Mouse (Mus musculus): ENCODE results near the gene Popdc3. TPM values are rescaled to one million over a fixed set of nuclear protein-coding genes. Genes with fewer than 3 reads are reported as not detected.

Popdc3 gene
- polyA plus RNA-seq, 1 experiment from 2014 or later = 0.44 TPM

GRCm38 (mm10) chr10:45318922-45319321, 141.0 kb downstream of the Popdc3 start:
- ATAC-seq (no peak), DNase-seq (ENCODE audit: low spot score) (no peak)
- H3K4me3 ChIP-seq (ENCODE audit: low read depth, low read length) = no peak overlapping the region
- H3K9me3 ChIP-seq (replicated peaks; ENCODE audit: control insufficient read depth, low read length) = 0 out of 2 replicates have a peak, but pooled peaks cover 3% of the 10 kb centered on the region
- H3K27me3 ChIP-seq (replicated peaks; ENCODE audit: control insufficient read depth, insufficient read depth, low read length) = no peaks in the 10 kb centered on the region
- H3K9ac ChIP-seq (ENCODE audit: low read length) = no peak overlapping the region
- 83% methylated on average over 5 of the region's 5 CpGs for WGBS
- no peak overlapping the region for H3K4me2 ChIP-seq (ENCODE audit: low read length)
- no peaks in the 10 kb centered on the region for H3K4me1 ChIP-seq (ENCODE audit: control insufficient read depth, insufficient read depth, low read length)
- H3K27ac ChIP-seq (ENCODE audit: low read depth, low read length) = no peak overlapping the region
- no peaks in the 10 kb centered on the region for H3K36me3 ChIP-seq (ENCODE audit: control insufficient read depth, insufficient read depth, low read length)

GRCm38 (mm10) chr10:45320296-45320695, 142.4 kb downstream of the Popdc3 start:
- no peak for DNase-seq (ENCODE audit: low spot score)
- H3K36me3 ChIP-seq (ENCODE audit: control insufficient read depth, insufficient read depth, low read length) = no peaks in the 10 kb centered on the region
- H3K4me1 ChIP-seq (ENCODE audit: control insufficient read depth, insufficient read depth, low read length) = no peaks in the 10 kb centered on the region
- 0 out of 2 replicates have a peak, but pooled peaks cover 3% of the 10 kb centered on the region for H3K9me3 ChIP-seq (replicated peaks; ENCODE audit: control insufficient read depth, low read length)
- no peak for ATAC-seq
- no peak overlapping the region for H3K4me3 ChIP-seq (ENCODE audit: low read depth, low read length)
- WGBS = 53% methylated on average over 3 of the region's 3 CpGs
- H3K9ac ChIP-seq (ENCODE audit: low read length) = no peak overlapping the region
- H3K27me3 ChIP-seq (replicated peaks; ENCODE audit: control insufficient read depth, insufficient read depth, low read length) = no peaks in the 10 kb centered on the region
- no peak overlapping the region for H3K4me2 ChIP-seq (ENCODE audit: low read length)
- no peak overlapping the region for H3K27ac ChIP-seq (ENCODE audit: low read depth, low read length)

GRCm38 (mm10) chr10:45324159-45324558, 146.3 kb downstream of the Popdc3 start:
- H3K4me2 ChIP-seq (ENCODE audit: low read length) = no peak overlapping the region

GRCm38 (mm10) chr10:45328196-45329000, 150.5 kb downstream of the Popdc3 start:
- Histone ChIP-seq H3K4me3 (ENCODE audit: low read depth, low read length) (no peak overlapping the region), H3K9me3 (replicated peaks; ENCODE audit: control insufficient read depth, low read length) (no peaks in the 10 kb centered on the region), H3K4me1 (ENCODE audit: control insufficient read depth, insufficient read depth, low read length) (no peaks in the 10 kb centered on the region), H3K27me3 (replicated peaks; ENCODE audit: control insufficient read depth, insufficient read depth, low read length) (no peaks in the 10 kb centered on the region), H3K36me3 (ENCODE audit: control insufficient read depth, insufficient read depth, low read length) (no peaks in the 10 kb centered on the region), H3K4me2 (ENCODE audit: low read length) (no peak overlapping the region), H3K9ac (ENCODE audit: low read length) (no peak overlapping the region), H3K27ac (ENCODE audit: low read depth, low read length) (no peak overlapping the region)
- ATAC-seq (no peak), DNase-seq (ENCODE audit: low spot score) (no peak)
- WGBS = 76% methylated on average over 7 of the region's 7 CpGs

More at GRCm38 (mm10) chr10:45324159-45324558, 146.3 kb downstream of the Popdc3 start:
- Histone ChIP-seq H3K4me3 (ENCODE audit: low read depth, low read length) (no peak overlapping the region), H3K9me3 (replicated peaks; ENCODE audit: control insufficient read depth, low read length) (no peaks in the 10 kb centered on the region), H3K36me3 (ENCODE audit: control insufficient read depth, insufficient read depth, low read length) (no peaks in the 10 kb centered on the region), H3K27me3 (replicated peaks; ENCODE audit: control insufficient read depth, insufficient read depth, low read length) (no peaks in the 10 kb centered on the region), H3K9ac (ENCODE audit: low read length) (no peak overlapping the region), H3K4me1 (ENCODE audit: control insufficient read depth, insufficient read depth, low read length) (no peaks in the 10 kb centered on the region), H3K27ac (ENCODE audit: low read depth, low read length) (no peak overlapping the region)
- DNase-seq (ENCODE audit: low spot score) (peak; percentile 51), ATAC-seq (peak; percentile 44; the same call in 1 of the 2 replicates)
- 9% methylated on average over 1 of the region's 1 CpGs for WGBS

GRCm38 (mm10) chr10:45334925-45335324, 157.0 kb downstream of the Popdc3 start:
- H3K9ac ChIP-seq (ENCODE audit: low read length) = no peak overlapping the region
- peak overlapping the region; percentile 61 for H3K4me3 ChIP-seq (ENCODE audit: low read depth, low read length)
- no peaks in the 10 kb centered on the region for H3K9me3 ChIP-seq (replicated peaks; ENCODE audit: control insufficient read depth, low read length)
- no peak overlapping the region for H3K27ac ChIP-seq (ENCODE audit: low read depth, low read length)
- DNase-seq (ENCODE audit: low spot score) = no peak
- WGBS = 35% methylated on average over 7 of the region's 7 CpGs
- H3K4me1 ChIP-seq (ENCODE audit: control insufficient read depth, insufficient read depth, low read length) = peaks cover 4% of the 10 kb centered on the region; the same call in 1 of the 2 replicates
- H3K36me3 ChIP-seq (ENCODE audit: control insufficient read depth, insufficient read depth, low read length) = no peaks in the 10 kb centered on the region
- 0 out of 2 replicates have a peak, but pooled peaks have one; percentile 8 for ATAC-seq
- H3K27me3 ChIP-seq (replicated peaks; ENCODE audit: control insufficient read depth, insufficient read depth, low read length) = peaks cover 27% of the 10 kb centered on the region
- H3K4me2 ChIP-seq (ENCODE audit: low read length) = peak overlapping the region; percentile 93

- H3K27me3 ChIP-seq (replicated peaks; ENCODE audit: control insufficient read depth, insufficient read depth, low read length) = peaks cover 27% of the 10 kb centered on the region
- H3K4me3 ChIP-seq (ENCODE audit: low read depth, low read length) = peak within 1 kb of the TSS; percentile 61
- peaks cover 4% of the 10 kb centered on the region; the same call in 1 of the 2 replicates for H3K4me1 ChIP-seq (ENCODE audit: control insufficient read depth, insufficient read depth, low read length)
- DNase-seq (ENCODE audit: low spot score) (peak; percentile 49), ATAC-seq (peak; percentile 74)
- H3K27ac ChIP-seq (ENCODE audit: low read depth, low read length) = no peak within 1 kb of the TSS
- H3K9ac ChIP-seq (ENCODE audit: low read length) = peak within 1 kb of the TSS; percentile 56
- no peaks in the 10 kb centered on the region for H3K36me3 ChIP-seq (ENCODE audit: control insufficient read depth, insufficient read depth, low read length)
- no peaks in the 10 kb centered on the region for H3K9me3 ChIP-seq (replicated peaks; ENCODE audit: control insufficient read depth, low read length)
- 2% methylated on average over 93 of the region's 116 CpGs for WGBS
- H3K4me2 ChIP-seq (ENCODE audit: low read length) = peak within 1 kb of the TSS; percentile 93
Measured at GRCm38 (mm10) chr10:45335434-45336422, 157.8 kb downstream of the Popdc3 start, which contains the start of gene Bves. Gene Bves (plus strand): TSS chr10:45335772.

- Histone ChIP-seq H3K4me1 (ENCODE audit: control insufficient read depth, insufficient read depth, low read length) (peaks cover 4% of the 10 kb centered on the region; the same call in 1 of the 2 replicates), H3K27me3 (replicated peaks; ENCODE audit: control insufficient read depth, insufficient read depth, low read length) (peaks cover 21% of the 10 kb centered on the region), H3K36me3 (ENCODE audit: control insufficient read depth, insufficient read depth, low read length) (no peaks in the 10 kb centered on the region), H3K27ac (ENCODE audit: low read depth, low read length) (no peak overlapping the region), H3K9ac (ENCODE audit: low read length) (no peak overlapping the region), H3K9me3 (replicated peaks; ENCODE audit: control insufficient read depth, low read length) (no peaks in the 10 kb centered on the region), H3K4me3 (ENCODE audit: low read depth, low read length) (no peak overlapping the region), H3K4me2 (ENCODE audit: low read length) (no peak overlapping the region)
- 66% methylated on average over 7 of the region's 7 CpGs for WGBS
- DNase-seq (ENCODE audit: low spot score) (peak; percentile 61), ATAC-seq (peak; percentile 24; the same call in 1 of the 2 replicates)
Measured at GRCm38 (mm10) chr10:45339106-45339505, 161.2 kb downstream of the Popdc3 start.

GRCm38 (mm10) chr10:45344381-45344780, 166.5 kb downstream of the Popdc3 start:
- no peaks in the 10 kb centered on the region for H3K4me1 ChIP-seq (ENCODE audit: control insufficient read depth, insufficient read depth, low read length)
- H3K9ac ChIP-seq (ENCODE audit: low read length) = no peak overlapping the region
- H3K9me3 ChIP-seq (replicated peaks; ENCODE audit: control insufficient read depth, low read length) = no peaks in the 10 kb centered on the region
- no peak overlapping the region for H3K4me3 ChIP-seq (ENCODE audit: low read depth, low read length)
- WGBS = 83% methylated on average over 4 of the region's 4 CpGs
- DNase-seq (ENCODE audit: low spot score) (no peak), ATAC-seq (no peak)
- H3K27me3 ChIP-seq (replicated peaks; ENCODE audit: control insufficient read depth, insufficient read depth, low read length) = no peaks in the 10 kb centered on the region
- H3K36me3 ChIP-seq (ENCODE audit: control insufficient read depth, insufficient read depth, low read length) = no peaks in the 10 kb centered on the region
- no peak overlapping the region for H3K4me2 ChIP-seq (ENCODE audit: low read length)
- H3K27ac ChIP-seq (ENCODE audit: low read depth, low read length) = no peak overlapping the region

Measured in forebrain, embryonic 14.5 days (tissue).